22 mouse cellular contexts compared by ENCODE assay signal in genomic region chr8:114564036-114564435, GRCm38 (mm10).
A peak's percentile ranks its signal among the peaks of the same experiment; 100 is the strongest.
DNase-seq lines count a peak whose midpoint lies in the region; ATAC-seq lines count a peak whose summit lies in the region.
"Had no signal": no experiment of that assay in that cellular context is flagged by ENCODE, and none has a peak within 500 bp of the region (broad histone marks: within the 10 kb centered on the region; RNA-seq: fewer than 3 reads in every experiment).

No protein-coding gene starts in this region.

- H3K9me3 ChIP-seq in kidney, embryonic 15.5 days (replicated peaks) = no peaks in the 10 kb centered on the region
- no peaks in the 10 kb centered on the region for H3K9me3 ChIP-seq in kidney, embryonic 16.5 days (ENCODE audit: low read length)
- H3K9me3 ChIP-seq: embryonic facial prominence, embryonic 15.5 days; forebrain, embryonic 12.5 days; heart, embryonic 15.5 days had no signal

- no peak overlapping the region for H3K27ac ChIP-seq in kidney, embryonic 15.5 days
- H3K27ac ChIP-seq in kidney, embryonic 16.5 days (ENCODE audit: low read length) = no peak overlapping the region
- H3K27ac ChIP-seq: embryonic facial prominence, embryonic 15.5 days; forebrain, embryonic 12.5 days; heart, adult 2 months; heart, embryonic 15.5 days; hindbrain, embryonic 14.5 days had no signal

- H3K36me3 ChIP-seq in kidney, embryonic 15.5 days = no peaks in the 10 kb centered on the region
- no peaks in the 10 kb centered on the region for H3K36me3 ChIP-seq in kidney, embryonic 16.5 days (ENCODE audit: insufficient read depth, low read length)
- H3K36me3 ChIP-seq: embryonic facial prominence, embryonic 15.5 days; forebrain, embryonic 12.5 days; heart, embryonic 15.5 days had no signal

- ATAC-seq in kidney, embryonic 15.5 days (replicated peaks; ENCODE audit: low FRiP score) = no peak
- ATAC-seq in kidney, embryonic 16.5 days (ENCODE audit: low FRiP score, low TSS enrichment) = peak; percentile 49; the same call in 1 of the 2 replicates
- ATAC-seq: forebrain, postnatal 0 days had no signal

- peaks cover 18% of the 10 kb centered on the region for H3K4me1 ChIP-seq in kidney, embryonic 15.5 days
- H3K4me1 ChIP-seq in kidney, embryonic 16.5 days (ENCODE audit: insufficient read depth, low read length) = 0 out of 2 replicates have a peak, but pooled peaks cover 3% of the 10 kb centered on the region
- H3K4me1 ChIP-seq: embryonic facial prominence, embryonic 15.5 days; heart, embryonic 15.5 days had no signal

- no peaks in the 10 kb centered on the region for H3K27me3 ChIP-seq in kidney, embryonic 15.5 days
- no peaks in the 10 kb centered on the region for H3K27me3 ChIP-seq in kidney, embryonic 16.5 days (ENCODE audit: insufficient read depth, low read length)
- H3K27me3 ChIP-seq: embryonic facial prominence, embryonic 15.5 days; forebrain, embryonic 12.5 days; heart, embryonic 15.5 days had no signal

- H3K4me2 ChIP-seq in kidney, embryonic 15.5 days = no peak overlapping the region
- H3K4me2 ChIP-seq in kidney, embryonic 16.5 days (replicated peaks; ENCODE audit: low read depth, low read length) = no peak overlapping the region
- H3K4me2 ChIP-seq: embryonic facial prominence, embryonic 15.5 days; forebrain, embryonic 12.5 days; heart, embryonic 11.5 days; heart, embryonic 15.5 days; hindbrain, embryonic 14.5 days had no signal

- WGBS in kidney, embryonic 15.5 days = 56% methylated on average over 5 of the region's 6 CpGs
- WGBS in kidney, embryonic 16.5 days = 71% methylated on average over 5 of the region's 6 CpGs

- DNase-seq in kidney, adult 18-20 months = peak; percentile 25
- DNase-seq in kidney, adult 8-10 months = peak; percentile 56 to 67
- peak; percentile 62 to 77 for DNase-seq in kidney, postnatal 36 days
- no peak for DNase-seq in embryo, embryonic 10.5 days (ENCODE audit: low spot score)
- no peak for DNase-seq in cerebellum, postnatal 14 days
- DNase-seq: adrenal gland, adult 2 months; adrenal gland, postnatal 25 days; cerebellum, adult 18-20 months; cerebellum, adult 9-11 months; embryo, embryonic 11 days; forebrain, postnatal 0 days; gastrocnemius, postnatal 14 days; heart, adult 2 months; heart, postnatal 14 days had no signal

- no peak overlapping the region for H3K4me3 ChIP-seq in kidney, embryonic 15.5 days (replicated peaks)
- no peak overlapping the region for H3K4me3 ChIP-seq in kidney, embryonic 16.5 days (ENCODE audit: low read length)
- H3K4me3 ChIP-seq: embryonic facial prominence, embryonic 15.5 days; erythroblast, embryonic 14.5 days; forebrain, embryonic 12.5 days; heart, adult 2 months; heart, embryonic 15.5 days had no signal

- no peak overlapping the region for H3K9ac ChIP-seq in kidney, embryonic 15.5 days
- H3K9ac ChIP-seq in kidney, embryonic 16.5 days (replicated peaks; ENCODE audit: low read length) = no peak overlapping the region
- H3K9ac ChIP-seq: embryonic facial prominence, embryonic 15.5 days; forebrain, embryonic 12.5 days; forebrain, postnatal 0 days; heart, embryonic 15.5 days; hindbrain, embryonic 14.5 days had no signal

Comparison
In these comparisons a context has a peak if more than half of its experiments do, and no peak if none do; other contexts are left out.
1. DNase-seq: peak in kidney, adult 18-20 months (single experiment), kidney, adult 8-10 months (2 of 2) and kidney, postnatal 36 days (2 of 2); none in embryo, embryonic 10.5 days (single experiment) and cerebellum, postnatal 14 days (0 of 2).